Mouse (Mus musculus) CH12.LX (cell line): Measurements from ENCODE around the gene Ppp1r12a.

Experiments used
- CHD2 ChIP-seq: IDR thresholded peaks from 2 replicates; pipeline ENCODE4 v1.6.1; 2011; ENCODE audit warnings: low read length, improper control_type of control experiment
- EP300 ChIP-seq: IDR thresholded peaks from 2 replicates; pipeline ENCODE4 v1.6.1; 2011; ENCODE audit warnings: low read length, improper control_type of control experiment
- HCFC1 ChIP-seq: IDR thresholded peaks from 2 replicates; pipeline ENCODE4 v1.6.1; 2012; ENCODE audit warnings: low read depth, mild to moderate bottlenecking, inconsistent platforms, low read length, improper control_type of control experiment
- MAX ChIP-seq: IDR thresholded peaks from 2 replicates; pipeline ENCODE4 v1.6.1; 2011; ENCODE audit warnings: low read length, improper control_type of control experiment
- MXI1 ChIP-seq: IDR thresholded peaks from 2 replicates; pipeline ENCODE4 v1.6.1; 2011; ENCODE audit warnings: mild to moderate bottlenecking, low read depth, low read length, improper control_type of control experiment
- POLR2A ChIP-seq: IDR thresholded peaks from 2 replicates; pipeline ENCODE4 v1.6.1; 2011; ENCODE audit warnings: low read depth, mild to moderate bottlenecking, improper control_type of control experiment, low read length

DNA sequence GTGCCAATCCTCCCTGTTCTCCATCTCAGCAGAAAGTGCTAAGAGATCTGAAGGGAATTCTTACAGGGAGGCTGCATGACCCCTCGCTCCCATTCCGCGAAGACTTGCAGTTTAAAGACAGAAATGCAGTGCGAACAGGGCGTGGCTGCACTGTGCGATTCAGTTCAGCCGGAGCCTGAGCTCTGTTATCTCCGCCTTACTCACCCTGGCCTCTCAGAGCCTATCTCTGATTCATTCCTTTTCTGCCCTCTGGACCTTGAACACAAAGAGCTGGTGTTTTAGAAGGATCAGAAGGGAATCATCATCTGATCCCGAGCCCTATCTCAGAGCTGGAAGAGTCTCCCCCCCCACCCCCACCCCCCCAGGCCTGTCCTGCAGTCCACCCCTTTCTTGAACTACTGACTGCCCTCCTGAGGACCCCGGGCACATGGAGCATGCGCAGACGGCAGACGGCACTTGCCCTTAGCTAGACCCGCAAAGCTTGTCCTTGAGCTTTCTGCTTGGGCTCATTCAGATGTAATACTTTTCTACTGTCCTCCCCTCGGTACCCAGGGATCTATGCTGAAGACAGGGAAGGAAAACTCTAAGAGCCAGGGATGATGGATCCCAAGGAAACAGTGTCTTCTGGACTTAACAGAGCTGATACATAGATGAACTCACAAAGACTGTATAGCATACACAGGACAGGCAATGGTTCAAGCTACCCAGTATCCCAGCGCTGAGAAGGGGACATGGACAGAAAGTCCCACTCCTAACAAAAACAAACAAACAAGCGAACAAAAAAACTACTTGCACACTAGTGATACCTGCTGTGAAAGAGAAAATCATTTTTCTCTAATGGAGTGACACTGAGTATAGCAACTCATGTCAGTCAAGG, 48.4 kb upstream of the Ppp1r12a start:
- TF ChIP-seq POLR2A, result no peak
- TF ChIP-seq EP300, result no peak
- TF ChIP-seq MXI1, result no peak
- no peak for TF ChIP-seq CHD2
- no peak for TF ChIP-seq HCFC1
- no peak for TF ChIP-seq MAX
